Comparison of ENCODE assay signal across 8 mouse cellular contexts in genomic region chr9:96705576-96706285, GRCm38 (mm10). TPM values are rescaled to one million over a fixed set of nuclear protein-coding genes. Genes with fewer than 3 reads are reported as not detected.
A peak's percentile ranks its signal among the peaks of the same experiment; 100 is the strongest.
DNase-seq lines count a peak whose midpoint lies in the region; ATAC-seq and TF ChIP-seq lines count a peak whose summit lies in the region.

No protein-coding gene starts in this region.

- H3K27ac ChIP-seq in bone marrow, adult 2 months (ENCODE audit: control insufficient read depth, insufficient read depth, low read depth, low read length, poor library complexity): peak overlapping the region; percentile 6; the same call in 1 of the 2 replicates
- H3K27ac ChIP-seq in forebrain, embryonic 14.5 days (ENCODE audit: low read depth, low read length): peak overlapping the region; percentile 14; the same call in 1 of the 2 replicates
- H3K27ac ChIP-seq in limb, embryonic 12.5 days: peak overlapping the region; percentile 81
- H3K27ac ChIP-seq in midbrain, embryonic 13.5 days: peak overlapping the region; percentile 51

- H3K4me1 ChIP-seq in E14TG2a.4 (replicated peaks; ENCODE audit: low read depth, low read length): peaks cover 92% of the 10 kb centered on the region
- H3K4me1 ChIP-seq in bone marrow, adult 2 months (ENCODE audit: control insufficient read depth, insufficient read depth, low read length): peaks cover 10% of the 10 kb centered on the region
- no peaks in the 10 kb centered on the region for H3K4me1 ChIP-seq in forebrain, embryonic 14.5 days (ENCODE audit: control insufficient read depth, insufficient read depth, low read length)
- peaks cover 12% of the 10 kb centered on the region for H3K4me1 ChIP-seq in limb, embryonic 12.5 days (replicated peaks)
- peaks cover 13% of the 10 kb centered on the region for H3K4me1 ChIP-seq in midbrain, embryonic 13.5 days (replicated peaks)

- no peak for TF ChIP-seq POLR2A in bone marrow, adult 2 months (IDR thresholded peaks at IDR 0.05; ENCODE audit: borderline replicate concordance, control insufficient read depth, low read depth, low read length)

- no peak for TF ChIP-seq CTCF in E14TG2a.4 (conservative IDR thresholded peaks at IDR 0.05; ENCODE audit: low read length)
- no peak for TF ChIP-seq CTCF in bone marrow, adult 2 months (IDR thresholded peaks at IDR 0.05; ENCODE audit: control insufficient read depth, insufficient read depth, low read length)

- H3K9ac ChIP-seq in forebrain, embryonic 14.5 days (ENCODE audit: low read length): no peak overlapping the region
- no peak overlapping the region for H3K9ac ChIP-seq in limb, embryonic 12.5 days (replicated peaks)
- 0 out of 2 replicates have a peak overlapping the region, but pooled peaks have one; percentile 7 for H3K9ac ChIP-seq in midbrain, embryonic 13.5 days (replicated peaks)

- no peak for DNase-seq in forebrain, embryonic 14.5 days (ENCODE audit: low spot score)
- peak; percentile 69 to 85 for DNase-seq in thymus, adult 18-20 months
- DNase-seq in layer of hippocampus, adult 9-10 months (ENCODE audit: low spot score): no peak

- H3K27me3 ChIP-seq in E14TG2a.4 (ENCODE audit: insufficient read depth, low read length): no peaks in the 10 kb centered on the region
- no peaks in the 10 kb centered on the region for H3K27me3 ChIP-seq in forebrain, embryonic 14.5 days (replicated peaks; ENCODE audit: control insufficient read depth, insufficient read depth, low read length)
- no peaks in the 10 kb centered on the region for H3K27me3 ChIP-seq in limb, embryonic 12.5 days
- no peaks in the 10 kb centered on the region for H3K27me3 ChIP-seq in midbrain, embryonic 13.5 days

- 21% methylated on average over 11 of the region's 11 CpGs for WGBS in bone marrow, adult 2 months
- 56% methylated on average over 11 of the region's 11 CpGs for WGBS in forebrain, embryonic 14.5 days
- 31% methylated on average over 11 of the region's 11 CpGs for WGBS in limb, embryonic 12.5 days
- 38% methylated on average over 11 of the region's 11 CpGs for WGBS in midbrain, embryonic 13.5 days

- ATAC-seq in forebrain, embryonic 14.5 days: no peak
- peak; percentile 77 to 86 for ATAC-seq in hematopoietic stem cell, adult 5-6 weeks (replicated peaks in 1 of 2; ENCODE audit: insufficient read depth in 1 of 2, low FRiP score in 2 of 2, low TSS enrichment in 1 of 2, low read depth in 1 of 2, poor library complexity in 2 of 2, severe bottlenecking in 2 of 2)
- no peak; the same call in 1 of the 2 replicates for ATAC-seq in limb, embryonic 12.5 days (ENCODE audit: insufficient number of reproducible peaks, insufficient read depth, low FRiP score, low TSS enrichment, low read depth)
- ATAC-seq in midbrain, embryonic 13.5 days: 0 out of 2 replicates have a peak, but pooled peaks have one; percentile 67

- H3K4me3 ChIP-seq in E14TG2a.4 (replicated peaks; ENCODE audit: low read length): peak overlapping the region; percentile 64
- no peak overlapping the region for H3K4me3 ChIP-seq in bone marrow, adult 2 months (replicated peaks; ENCODE audit: control insufficient read depth, low read depth, low read length)
- no peak overlapping the region for H3K4me3 ChIP-seq in forebrain, embryonic 14.5 days (ENCODE audit: low read depth, low read length)
- no peak overlapping the region for H3K4me3 ChIP-seq in limb, embryonic 12.5 days (replicated peaks)
- no peak overlapping the region for H3K4me3 ChIP-seq in midbrain, embryonic 13.5 days (replicated peaks)

- peaks cover 43% of the 10 kb centered on the region for H3K36me3 ChIP-seq in E14TG2a.4 (ENCODE audit: insufficient read depth, low read length)
- H3K36me3 ChIP-seq in forebrain, embryonic 14.5 days (ENCODE audit: control insufficient read depth, insufficient read depth, low read length): no peaks in the 10 kb centered on the region
- 0 out of 2 replicates have a peak, but pooled peaks cover 9% of the 10 kb centered on the region for H3K36me3 ChIP-seq in limb, embryonic 12.5 days
- peaks cover 12% of the 10 kb centered on the region; the same call in 1 of the 2 replicates for H3K36me3 ChIP-seq in midbrain, embryonic 13.5 days

- no peak overlapping the region for H3K4me2 ChIP-seq in forebrain, embryonic 14.5 days (ENCODE audit: low read length)
- H3K4me2 ChIP-seq in limb, embryonic 12.5 days: peak overlapping the region; percentile 30
- H3K4me2 ChIP-seq in midbrain, embryonic 13.5 days (replicated peaks): no peak overlapping the region

- H3K9me3 ChIP-seq in E14TG2a.4 (ENCODE audit: low read length): no peaks in the 10 kb centered on the region
- no peaks in the 10 kb centered on the region for H3K9me3 ChIP-seq in forebrain, embryonic 14.5 days (replicated peaks; ENCODE audit: control insufficient read depth, low read length)
- H3K9me3 ChIP-seq in limb, embryonic 12.5 days: no peaks in the 10 kb centered on the region
- H3K9me3 ChIP-seq in midbrain, embryonic 13.5 days: no peaks in the 10 kb centered on the region

RNA-seq across cellular contexts. Expression of gene Zbtb38, which starts 46.9 kb away (rescaled TPM):
- polyA plus RNA-seq in bone marrow, adult 2 months (2011; ENCODE audit: insufficient read depth, insufficient read length, low replicate concordance, missing spikeins): 5.6 and 14.8 TPM in 2 replicates
- 36.7 and 50.1 TPM in 2 replicates for polyA plus RNA-seq in forebrain, embryonic 14.5 days (2014; fragmentation: Nextera tagmentation; extraction: Ambion mirVana)
- total RNA-seq in hematopoietic stem cell, adult 5-6 weeks (2017): 50.5 and 62.1 TPM in 2 replicates
- polyA plus RNA-seq in limb, embryonic 12.5 days (2016; fragmentation: Nextera tagmentation; extraction: Ambion mirVana): 10.2 and 11.6 TPM in 2 replicates
- 38.0 and 41.1 TPM in 2 replicates for polyA plus RNA-seq in midbrain, embryonic 13.5 days (2015; fragmentation: Nextera tagmentation; extraction: Ambion mirVana)

Comparison
In these comparisons a context has a peak if more than half of its experiments do, and no peak if none do; other contexts are left out.
1. H3K27ac ChIP-seq: peak in every context shown above with its lines; median percentile 81 in limb, embryonic 12.5 days; 51 in midbrain, embryonic 13.5 days; 14 in forebrain, embryonic 14.5 days; 6 in bone marrow, adult 2 months.
2. ATAC-seq: peak in hematopoietic stem cell, adult 5-6 weeks (2 of 2) and midbrain, embryonic 13.5 days (single experiment); none in forebrain, embryonic 14.5 days (single experiment) and limb, embryonic 12.5 days (single experiment).
3. DNase-seq: peak in thymus, adult 18-20 months (2 of 2); none in forebrain, embryonic 14.5 days (single experiment) and layer of hippocampus, adult 9-10 months (single experiment).